Comparison of ENCODE assay signal across 10 mouse cellular contexts in the genomic region with DNA sequence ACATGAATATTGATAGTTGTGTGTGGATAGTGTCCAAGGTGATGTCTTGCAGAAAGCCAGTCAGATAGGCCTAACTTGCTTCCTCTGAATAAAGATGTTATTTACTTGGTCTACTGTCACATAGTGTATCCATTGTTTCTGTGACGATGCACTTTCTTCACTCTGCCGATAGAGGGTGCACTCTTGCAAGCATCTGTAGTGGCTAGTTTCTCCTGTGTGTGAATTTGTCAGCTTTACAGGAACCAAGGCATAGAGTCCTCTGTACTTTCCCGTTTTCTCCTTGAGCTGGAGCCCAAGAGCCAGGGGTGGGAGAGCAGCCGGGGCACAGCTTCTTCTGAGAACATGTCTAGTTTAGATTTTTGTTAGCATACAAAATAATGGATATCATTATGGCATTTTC. TPM values are rescaled to one million over a fixed set of nuclear protein-coding genes. Genes with fewer than 3 reads are reported as not detected.
DNase-seq lines count a peak whose midpoint lies in the region; ATAC-seq and TF ChIP-seq lines count a peak whose summit lies in the region.
"Had no signal": no experiment of that assay in that cellular context is flagged by ENCODE, and none has a peak within 500 bp of the region (broad histone marks: within the 10 kb centered on the region; RNA-seq: fewer than 3 reads in every experiment).

No protein-coding gene starts in this region.

- H3K36me3 ChIP-seq in MEL (ENCODE audit: control insufficient read depth in 1 of 2, insufficient read depth in 2 of 2, low read length in 2 of 2): peaks cover 0 to 35% of the 10 kb centered on the region in 2 experiments; a peak in 2 of 4 replicates
- peaks cover 16% of the 10 kb centered on the region for H3K36me3 ChIP-seq in forebrain, embryonic 16.5 days (ENCODE audit: control insufficient read depth, insufficient read depth)

- H3K79me2 ChIP-seq in MEL (ENCODE audit: control insufficient read depth, insufficient read depth, low read length, poor library complexity): no peaks in the 10 kb centered on the region

- no peaks in the 10 kb centered on the region; a peak in 1 of 4 replicates for H3K4me1 ChIP-seq in MEL (ENCODE audit: control insufficient read depth in 1 of 2, insufficient read depth in 2 of 2, low read length in 2 of 2)
- no peaks in the 10 kb centered on the region for H3K4me1 ChIP-seq in forebrain, embryonic 16.5 days (replicated peaks; ENCODE audit: control insufficient read depth, insufficient read depth, low read length)

- TF ChIP-seq POLR2A in MEL (IDR thresholded peaks at IDR 0.05; ENCODE audit: control insufficient read depth in 1 of 2, insufficient read depth in 1 of 2, low read depth in 1 of 2, low read length in 2 of 2, poor library complexity in 1 of 2): no peak
- TF ChIP-seq POLR2A in brain, embryonic 14.5 days (IDR thresholded peaks at IDR 0.05; ENCODE audit: borderline replicate concordance, extremely low read depth, insufficient read depth, insufficient read length, poor library complexity, severe bottlenecking): no peak

- TF ChIP-seq RAD21 in MEL (IDR thresholded peaks at IDR 0.05; ENCODE audit: low read depth, low read length): peak; percentile 68

- WGBS in forebrain, embryonic 16.5 days: 39% methylated on average over 4 of the region's 4 CpGs

- no peak for ATAC-seq in forebrain, embryonic 16.5 days

- TF ChIP-seq CTCF in layer of hippocampus, adult 2 months (conservative IDR thresholded peaks at IDR 0.05): peak; percentile 88
- TF ChIP-seq CTCF in MEL (IDR thresholded peaks at IDR 0.05 in 2 of 3, conservative IDR thresholded peaks at IDR 0.05 in 1 of 3; ENCODE audit: control insufficient read depth in 1 of 3, insufficient read depth in 1 of 3, low read depth in 2 of 3, low read length in 3 of 3, poor library complexity in 1 of 3, severe bottlenecking in 1 of 3): peak; percentile 65 to 95 (median 93)
- TF ChIP-seq CTCF in brain, embryonic 14.5 days (IDR thresholded peaks at IDR 0.05; ENCODE audit: borderline replicate concordance, extremely low read depth, insufficient read depth, insufficient read length): peak; percentile 77; the same call in 1 of the 2 replicates

- no peak overlapping the region for H3K9ac ChIP-seq in MEL (ENCODE audit: control insufficient read depth, low read depth, low read length, poor library complexity, severe bottlenecking)
- H3K9ac ChIP-seq in forebrain, embryonic 16.5 days (replicated peaks; ENCODE audit: low read depth, low read length): no peak overlapping the region

- H3K27me3 ChIP-seq in MEL (ENCODE audit: control insufficient read depth in 1 of 2, insufficient read depth in 2 of 2, low read length in 2 of 2): no peaks in the 10 kb centered on the region
- H3K27me3 ChIP-seq in forebrain, embryonic 16.5 days (replicated peaks; ENCODE audit: control insufficient read depth, insufficient read depth, low read length): no peaks in the 10 kb centered on the region

- no peak overlapping the region for H3K4me2 ChIP-seq in forebrain, embryonic 16.5 days (ENCODE audit: low read length)

- H3K4me3 ChIP-seq in layer of hippocampus, adult 2 months: no peak overlapping the region
- H3K4me3 ChIP-seq in MEL (ENCODE audit: control insufficient read depth in 1 of 2, insufficient read depth in 1 of 2, low read depth in 2 of 2, low read length in 2 of 2): no peak overlapping the region
- H3K4me3 ChIP-seq in forebrain, embryonic 16.5 days (replicated peaks; ENCODE audit: low read length): no peak overlapping the region

- H3K9me3 ChIP-seq in MEL (replicated peaks; ENCODE audit: insufficient read depth, low read length): no peaks in the 10 kb centered on the region
- H3K9me3 ChIP-seq in forebrain, embryonic 16.5 days (ENCODE audit: control insufficient read depth, low read length): no peaks in the 10 kb centered on the region

- no peak overlapping the region for H3K27ac ChIP-seq in layer of hippocampus, adult 2 months
- H3K27ac ChIP-seq in MEL (ENCODE audit: control insufficient read depth, low read depth, low read length): no peak overlapping the region
- no peak overlapping the region for H3K27ac ChIP-seq in forebrain, embryonic 16.5 days (ENCODE audit: low read length)

- peak in 1 of 2 experiments; percentile 24 for DNase-seq in layer of hippocampus, adult 2 months (ENCODE audit: low spot score in 2 of 2)
- DNase-seq in layer of hippocampus, postnatal 36 days: no peak
- peak; percentile 76 for DNase-seq in MEL (ENCODE audit: low read depth, low spot score)
- DNase-seq in brain, embryonic 14.5 days (ENCODE audit: low read depth): peak; percentile 58
- peak; percentile 33 for DNase-seq in lung, postnatal 36 days
- no peak for DNase-seq in right cerebral cortex, adult 18-20 months

- TF ChIP-seq EP300 in MEL (IDR thresholded peaks at IDR 0.05; ENCODE audit: low read depth in 1 of 2, low read length in 2 of 2): no peak

TF ChIP-seq in MEL, 35 proteins besides CTCF, POLR2A, EP300 and RAD21:
- TF ChIP-seq SMC3 (IDR thresholded peaks at IDR 0.05; ENCODE audit: low read depth, low read length) (peak; percentile 79), NELFE (IDR thresholded peaks at IDR 0.05; ENCODE audit: low read depth, low read length) (no peak), ZC3H11A (IDR thresholded peaks at IDR 0.05; ENCODE audit: low read depth, low read length) (0 out of 2 replicates have a peak, but pooled peaks have one; percentile 41), MYB (IDR thresholded peaks at IDR 0.05; ENCODE audit: low read depth, low read length) (no peak), MAZ (IDR thresholded peaks at IDR 0.05; ENCODE audit: low read depth, low read length) (no peak), TBP (IDR thresholded peaks at IDR 0.05; ENCODE audit: low read depth, low read length) (no peak), MXI1 (IDR thresholded peaks at IDR 0.05; ENCODE audit: low read depth, low read length) (no peak), MEF2A (IDR thresholded peaks at IDR 0.05; ENCODE audit: extremely low read depth, insufficient replicate concordance, low read depth, low read length, poor library complexity, severe bottlenecking) (no peak), POLR2AphosphoS5 (IDR thresholded peaks at IDR 0.05; ENCODE audit: borderline replicate concordance, low read depth, low read length) (no peak), CHD2 (IDR thresholded peaks at IDR 0.05; ENCODE audit: low read length) (no peak), ETS1 (IDR thresholded peaks at IDR 0.05; ENCODE audit: low read depth, low read length) (no peak), POLR2AphosphoS2 (IDR thresholded peaks at IDR 0.05; ENCODE audit: low read length) (no peak), TAL1 (IDR thresholded peaks at IDR 0.05; ENCODE audit: low read length) (no peak), ZMIZ1 (IDR thresholded peaks at IDR 0.05; ENCODE audit: low read depth, low read length) (no peak)

RNA-seq across cellular contexts. Expression of a gene that starts 17.0 kb away (rescaled TPM):
- 1 to 10 TPM; 4.1 to 5.5 TPM for total RNA-seq in layer of hippocampus, adult 2 months (2021)
- 1 to 10 TPM; 4.0 to 4.2 TPM for total RNA-seq in layer of hippocampus, postnatal 36 days (2021)
- 8.5 and 11.1 TPM in 2 replicates for total RNA-seq in MEL (2012; rRNA removed)
- 10 to 100 TPM in 1 of 2 experiments, not detected in 1; 11.2 TPM for polyA plus RNA-seq in MEL (2012; ENCODE audit: insufficient read depth in 1 of 2, insufficient read length in 2 of 2, low read depth in 1 of 2, low replicate concordance in 2 of 2, missing spikeins in 1 of 2)
- 1.5 TPM in 2 replicates for polyA plus RNA-seq in brain, embryonic 14.5 days (2012; rRNA removed)
- 0.84 and 1.4 TPM in 2 replicates for polyA plus RNA-seq in forebrain, embryonic 16.5 days (2015; fragmentation: Nextera tagmentation; extraction: Ambion mirVana)

RNA-seq across cellular contexts. Expression of a gene that starts 23.0 kb away (rescaled TPM):
- not detected for total RNA-seq in layer of hippocampus, adult 2 months (2021)
- total RNA-seq in layer of hippocampus, postnatal 36 days (2021): not detected
- not detected in 2 replicates for total RNA-seq in MEL (2012; rRNA removed)
- polyA plus RNA-seq in MEL (2012; ENCODE audit: insufficient read depth in 1 of 2, insufficient read length in 2 of 2, low read depth in 1 of 2, low replicate concordance in 2 of 2, missing spikeins in 1 of 2): under 1 TPM in 1 of 2 experiments, not detected in 1; 0.06 TPM
- polyA plus RNA-seq in brain, embryonic 14.5 days (2012; rRNA removed): not detected in 2 replicates
- polyA plus RNA-seq in forebrain, embryonic 16.5 days (2015; fragmentation: Nextera tagmentation; extraction: Ambion mirVana): not detected in 2 replicates
- polyA plus RNA-seq: frontal cortex, adult 2 months; lung, embryonic 16.5 days; stomach, embryonic 16.5 days had no signal

RNA-seq across cellular contexts. Expression of a gene that starts 30.5 kb away (rescaled TPM):
- 10 to 100 TPM; 17.9 to 19.0 TPM for total RNA-seq in layer of hippocampus, adult 2 months (2021)
- total RNA-seq in layer of hippocampus, postnatal 36 days (2021): 10 to 100 TPM; 17.4 to 18.9 TPM
- 72.0 and 81.8 TPM in 2 replicates for total RNA-seq in MEL (2012; rRNA removed)
- 100 to 1,000 TPM in 1 of 2 experiments, 10 to 100 TPM in 1; 79.6 to 107 TPM for polyA plus RNA-seq in MEL (2012; ENCODE audit: insufficient read depth in 1 of 2, insufficient read length in 2 of 2, low read depth in 1 of 2, low replicate concordance in 2 of 2, missing spikeins in 1 of 2)
- polyA plus RNA-seq in brain, embryonic 14.5 days (2012; rRNA removed): 15.3 and 18.9 TPM in 2 replicates
- 7.5 and 8.1 TPM in 2 replicates for polyA plus RNA-seq in forebrain, embryonic 16.5 days (2015; fragmentation: Nextera tagmentation; extraction: Ambion mirVana)

RNA-seq across cellular contexts. Expression of a gene that starts 30.6 kb away (rescaled TPM):
- 100 to 1,000 TPM; 713 to 825 TPM for total RNA-seq in layer of hippocampus, adult 2 months (2021)
- total RNA-seq in layer of hippocampus, postnatal 36 days (2021): 100 to 1,000 TPM; 819 to 918 TPM
- 745 and 762 TPM in 2 replicates for total RNA-seq in MEL (2012; rRNA removed)
- 100 to 1,000 TPM in 1 of 2 experiments, not detected in 1; 750 TPM for polyA plus RNA-seq in MEL (2012; ENCODE audit: insufficient read depth in 1 of 2, insufficient read length in 2 of 2, low read depth in 1 of 2, low replicate concordance in 2 of 2, missing spikeins in 1 of 2)
- polyA plus RNA-seq in brain, embryonic 14.5 days (2012; rRNA removed): 587 and 848 TPM in 2 replicates
- 1,159 and 1,247 TPM in 2 replicates for polyA plus RNA-seq in forebrain, embryonic 16.5 days (2015; fragmentation: Nextera tagmentation; extraction: Ambion mirVana)

RNA-seq across cellular contexts. Expression of a gene that starts 36.5 kb away (rescaled TPM):
- not detected for total RNA-seq in layer of hippocampus, adult 2 months (2021)
- not detected for total RNA-seq in layer of hippocampus, postnatal 36 days (2021)
- total RNA-seq in MEL (2012; rRNA removed): not detected in 2 replicates
- not detected for polyA plus RNA-seq in MEL (2012; ENCODE audit: insufficient read depth in 1 of 2, insufficient read length in 2 of 2, low read depth in 1 of 2, low replicate concordance in 2 of 2, missing spikeins in 1 of 2)
- polyA plus RNA-seq in brain, embryonic 14.5 days (2012; rRNA removed): 0.18 TPM in 1 of 2 replicates, not detected in the other
- polyA plus RNA-seq in forebrain, embryonic 16.5 days (2015; fragmentation: Nextera tagmentation; extraction: Ambion mirVana): not detected in 2 replicates
- polyA plus RNA-seq: frontal cortex, adult 2 months; lung, embryonic 16.5 days; stomach, embryonic 16.5 days had no signal

Comparison
In these comparisons a context has a peak if more than half of its experiments do, and no peak if none do; other contexts are left out.
1. DNase-seq: peak in MEL (single experiment), brain, embryonic 14.5 days (single experiment) and lung, postnatal 36 days (single experiment); none in layer of hippocampus, postnatal 36 days (0 of 2) and right cerebral cortex, adult 18-20 months (single experiment).
2. Peak in every context shown above with its lines, with median percentiles within 50 percentile points of each other: CTCF ChIP-seq.